Mouse (Mus musculus) lung, embryonic 14.5 days (tissue): ENCODE measurements at regions not wholly inside any gene's neighbourhood (a gene's known extent, or its start where the extent isn't known, plus 50 kb on each side); places are given as distances from the start of the nearest gene placed in this dataset.

Source experiments
- ATAC-seq: fragments of 200-750 bp; cut with Nextera tagmentation; 2 replicates; pipeline ENCODE4 v1.8.0; 2017; ENCODE audit warnings: mild to moderate bottlenecking, moderate TSS enrichment, moderate library complexity; ENCODE audit not compliant: insufficient read depth
- DNase-seq: peaks from one replicate; pipeline ENCODE4 v3.0.0-alpha.2; 2015
- H3K27ac ChIP-seq: fragments of 300-500 bp; sonication (generic); 2 replicates; pipeline ENCODE4 v1.5.1; 2014; ENCODE audit warnings: low read depth, mild to moderate bottlenecking, moderate library complexity
- H3K27me3 ChIP-seq: fragments of 300-500 bp; sonication (generic); 2 replicates; pipeline ENCODE4 v1.6.1; 2014; ENCODE audit warnings: low read length, control low read depth; ENCODE audit not compliant: insufficient read depth
- H3K36me3 ChIP-seq: fragments of 300-500 bp; sonication (generic); 2 replicates; pipeline ENCODE4 v1.6.1; 2014; ENCODE audit warnings: control low read depth; ENCODE audit not compliant: insufficient read depth
- H3K4me1 ChIP-seq: fragments of 300-500 bp; sonication (generic); 2 replicates; pipeline ENCODE4 v1.6.1; 2014; ENCODE audit warnings: antibody characterized with exemption, control low read depth; ENCODE audit not compliant: insufficient read depth
- H3K4me2 ChIP-seq: fragments of 300-500 bp; sonication (generic); 2 replicates; pipeline ENCODE4 v1.6.1; 2014; ENCODE audit warnings: mild to moderate bottlenecking
- H3K4me3 ChIP-seq: fragments of 300-500 bp; sonication (generic); 2 replicates; pipeline ENCODE4 v1.5.1; 2014; ENCODE audit warnings: low read depth, low read length
- H3K9ac ChIP-seq: fragments of 300-500 bp; sonication (generic); 2 replicates; pipeline ENCODE4 v1.6.1; 2014
- H3K9me3 ChIP-seq: fragments of 300-500 bp; sonication (generic); 2 replicates; pipeline ENCODE4 v1.6.1; 2016; ENCODE audit warnings: low read depth, low read length, control low read depth
- CTCF ChIP-seq: IDR thresholded peaks from 2 replicates; pipeline ENCODE4 v1.5.1; 2016; ENCODE audit warnings: antibody characterized with exemption, low read depth
- WGBS: fragments of 180-500 bp; shearing (Covaris S2); extraction: QIAGEN DNeasy Blood & Tissue Kit; methylation state at CpG from one replicate; pipeline ENCODE4 v1.1.7; 2014; 5-methylcytosine and 5-hydroxymethylcytosine counted together

DNA sequence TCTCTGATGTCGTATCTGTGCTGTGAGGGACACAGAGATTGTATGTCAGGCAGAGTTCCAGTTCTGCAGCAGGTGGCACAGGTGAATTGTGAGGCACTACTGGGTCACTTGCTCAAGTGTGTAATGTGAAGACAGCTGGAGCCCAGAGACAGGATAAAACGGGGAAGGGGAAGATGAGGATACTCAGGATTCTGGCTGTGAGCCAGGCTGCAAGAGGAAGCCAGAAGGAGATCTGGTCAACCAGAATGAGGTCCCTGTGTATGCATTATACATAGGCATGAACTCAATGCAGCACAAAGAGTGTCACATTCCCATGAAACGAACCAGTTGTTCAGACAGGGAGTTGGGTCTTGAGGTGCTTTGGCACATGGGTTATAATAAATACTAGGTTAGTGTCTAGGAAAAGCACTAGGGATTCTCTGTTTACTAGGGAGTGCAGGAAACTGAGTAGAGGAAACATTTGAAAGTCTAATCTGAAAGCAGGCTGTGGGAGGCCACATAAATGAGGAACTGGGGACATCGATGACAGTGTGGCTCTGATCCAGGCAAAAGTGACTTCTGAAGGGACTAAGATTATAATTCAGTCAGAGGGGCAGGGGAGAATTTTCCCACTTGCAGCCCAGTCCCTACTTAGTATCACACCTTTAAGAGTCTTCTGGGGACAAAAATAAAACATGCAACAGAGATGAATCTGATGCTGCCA, 109.9 kb upstream of the Rxfp2 start:
- Histone ChIP-seq H3K4me3 (no peak overlapping the region), H3K36me3 (no peaks in the 10 kb centered on the region), H3K27ac (no peak overlapping the region), H3K4me2 (no peak overlapping the region), H3K4me1 (no peaks in the 10 kb centered on the region), H3K9ac (no peak overlapping the region), H3K9me3 (no peaks in the 10 kb centered on the region), H3K27me3 (no peaks in the 10 kb centered on the region)
- 48% methylated on average over 4 of the region's 4 CpGs for WGBS
- TF ChIP-seq CTCF, result no peak
- DNase-seq (peak; percentile 52), ATAC-seq (no peak)

DNA sequence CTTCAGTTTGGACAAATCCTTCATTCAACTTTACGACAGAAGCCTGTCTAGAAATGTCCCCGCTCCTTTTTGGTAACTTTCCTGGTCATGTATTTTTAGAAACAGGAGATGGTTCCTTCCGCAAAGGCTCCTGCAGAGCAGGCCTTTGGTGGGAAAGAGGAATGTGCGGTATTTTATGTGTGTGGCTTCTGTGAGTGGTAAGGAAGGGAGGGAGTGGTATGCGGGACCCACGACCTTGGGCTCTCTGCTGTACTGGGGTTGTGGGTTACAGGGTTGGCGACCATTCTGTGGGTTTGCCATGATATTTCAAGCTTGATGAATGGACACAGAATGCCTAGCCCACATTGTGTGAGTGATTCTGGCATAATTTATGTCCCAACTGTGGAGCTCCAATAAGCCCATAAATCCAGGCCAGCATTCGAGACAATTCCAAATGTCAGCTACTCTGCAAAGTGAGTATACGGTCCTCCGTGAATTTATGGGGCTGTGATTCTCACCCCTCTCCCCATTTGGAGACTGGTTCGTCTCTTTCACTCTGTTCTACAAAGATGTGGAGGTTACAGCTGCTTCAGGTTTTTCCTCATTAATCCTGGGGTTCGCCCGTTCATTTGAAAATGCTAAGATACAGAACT, 109.3 kb upstream of the Rxfp2 start:
- Histone ChIP-seq H3K9me3 (no peaks in the 10 kb centered on the region), H3K36me3 (no peaks in the 10 kb centered on the region), H3K27me3 (no peaks in the 10 kb centered on the region), H3K4me2 (no peak overlapping the region), H3K4me3 (no peak overlapping the region), H3K9ac (no peak overlapping the region), H3K27ac (peak overlapping the region; percentile 7; the same call in 1 of the 2 replicates), H3K4me1 (no peaks in the 10 kb centered on the region)
- ATAC-seq (no peak), DNase-seq (peak; percentile 20)
- 41% methylated on average over 13 of the region's 13 CpGs for WGBS
- TF ChIP-seq CTCF, result no peak

DNA sequence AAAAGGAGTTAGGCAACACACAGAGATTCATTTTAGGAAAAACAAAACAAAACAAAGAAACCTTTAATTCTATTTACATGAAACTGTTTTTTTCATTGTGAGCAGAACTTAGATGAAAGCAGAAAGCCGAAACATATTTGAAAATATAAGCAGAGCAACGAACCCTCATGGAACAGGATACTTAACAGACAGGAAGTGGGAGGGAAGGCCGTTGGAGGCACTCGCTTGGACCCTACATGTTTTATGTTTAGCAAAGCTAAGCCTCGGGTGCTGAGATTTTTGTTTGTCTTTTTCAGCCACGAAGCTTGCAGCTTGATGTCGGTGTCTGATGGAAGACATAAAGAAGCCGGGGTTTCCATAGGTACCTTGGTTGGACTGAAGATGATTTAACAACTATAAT, 108.5 kb upstream of the Rxfp2 start:
- no peaks in the 10 kb centered on the region for H3K9me3 ChIP-seq
- DNase-seq (peak; percentile 50), ATAC-seq (no peak)
- H3K4me2 ChIP-seq, result no peak overlapping the region
- H3K27me3 ChIP-seq, result no peaks in the 10 kb centered on the region
- H3K36me3 ChIP-seq, result no peaks in the 10 kb centered on the region
- no peak for TF ChIP-seq CTCF
- no peak overlapping the region for H3K4me3 ChIP-seq
- WGBS, result 35% methylated on average over 8 of the region's 8 CpGs
- H3K9ac ChIP-seq, result no peak overlapping the region
- no peak overlapping the region for H3K27ac ChIP-seq
- H3K4me1 ChIP-seq, result no peaks in the 10 kb centered on the region

DNA sequence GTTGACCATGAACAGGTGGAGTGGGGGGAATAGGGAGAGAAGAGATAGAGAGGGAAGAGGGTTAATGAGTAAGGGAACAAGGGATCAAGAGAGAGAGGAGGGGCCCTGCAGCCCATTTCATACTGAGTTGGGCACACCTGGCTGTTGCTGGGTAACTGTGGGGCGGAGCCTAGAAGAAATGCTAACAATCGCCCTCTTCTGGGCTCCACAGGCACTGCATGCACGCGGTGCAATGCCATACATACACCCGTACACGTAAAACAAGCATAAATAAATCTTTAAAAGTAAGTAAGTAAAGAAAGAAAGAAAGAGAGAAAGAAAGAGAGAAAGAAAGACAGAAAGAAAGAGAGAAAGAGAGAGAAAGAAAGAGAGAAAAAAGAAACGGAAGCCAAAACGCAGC, 106.5 kb upstream of the Rxfp2 start:
- Histone ChIP-seq H3K36me3 (no peaks in the 10 kb centered on the region), H3K4me2 (no peak overlapping the region), H3K4me1 (no peaks in the 10 kb centered on the region), H3K4me3 (no peak overlapping the region), H3K9ac (no peak overlapping the region), H3K9me3 (no peaks in the 10 kb centered on the region), H3K27ac (no peak overlapping the region), H3K27me3 (no peaks in the 10 kb centered on the region)
- DNase-seq (no peak), ATAC-seq (no peak)
- 0 out of 2 replicates have a peak, but pooled peaks have one; percentile 14 for TF ChIP-seq CTCF
- 79% methylated on average over 8 of the region's 8 CpGs for WGBS

DNA sequence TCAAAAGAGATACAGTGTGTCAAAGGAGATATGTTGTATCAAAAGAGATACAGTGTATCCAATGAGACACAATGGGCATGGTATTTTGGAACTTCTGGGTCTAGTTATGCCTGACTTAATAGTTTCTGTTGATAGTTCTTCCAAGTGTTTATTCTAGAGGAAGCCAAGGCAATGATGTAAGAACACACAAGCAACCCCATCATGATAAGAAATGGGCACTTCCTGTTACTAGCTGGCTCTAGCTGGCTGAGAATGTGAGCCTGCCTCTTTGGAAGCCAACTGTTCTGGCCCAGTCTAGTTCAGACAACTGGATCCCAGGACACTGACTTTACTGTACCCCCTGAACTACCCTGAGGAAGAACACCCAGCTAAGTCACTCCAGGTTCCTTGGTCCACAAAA, 102.7 kb upstream of the Rxfp2 start:
- no peak overlapping the region for H3K27ac ChIP-seq
- DNase-seq (no peak), ATAC-seq (no peak)
- no peaks in the 10 kb centered on the region for H3K36me3 ChIP-seq
- no peak overlapping the region for H3K4me2 ChIP-seq
- H3K27me3 ChIP-seq, result no peaks in the 10 kb centered on the region
- H3K4me1 ChIP-seq, result no peaks in the 10 kb centered on the region
- H3K9ac ChIP-seq, result no peak overlapping the region
- no peak overlapping the region for H3K4me3 ChIP-seq
- TF ChIP-seq CTCF, result no peak
- H3K9me3 ChIP-seq, result no peaks in the 10 kb centered on the region

DNA sequence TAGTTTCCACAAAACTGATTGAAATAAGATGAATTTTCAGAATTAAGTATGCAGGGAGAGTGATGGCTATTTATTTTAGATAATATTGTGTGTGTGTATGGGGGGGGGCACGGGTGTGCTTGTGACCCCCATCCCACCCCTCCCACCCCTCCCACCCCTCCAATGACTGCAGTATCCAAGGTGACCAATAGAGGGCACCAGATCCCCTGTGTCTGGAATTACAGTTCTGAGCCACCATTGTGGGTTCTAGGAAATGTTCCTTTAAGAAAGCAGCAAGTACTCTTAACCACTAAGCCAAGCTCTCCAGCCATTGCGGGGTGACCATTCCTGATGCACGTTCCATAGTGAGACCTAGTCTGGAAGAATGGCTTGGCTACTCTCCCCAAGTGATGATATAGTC, 101.1 kb upstream of the Rxfp2 start:
- Histone ChIP-seq H3K27me3 (no peaks in the 10 kb centered on the region), H3K4me3 (no peak overlapping the region), H3K27ac (no peak overlapping the region), H3K4me1 (no peaks in the 10 kb centered on the region), H3K4me2 (no peak overlapping the region), H3K9ac (no peak overlapping the region), H3K9me3 (no peaks in the 10 kb centered on the region), H3K36me3 (no peaks in the 10 kb centered on the region)
- peak; percentile 48 for TF ChIP-seq CTCF
- ATAC-seq, result no peak
- 41% methylated on average over 3 of the region's 3 CpGs for WGBS
- DNase-seq, result peak; percentile 33

DNA sequence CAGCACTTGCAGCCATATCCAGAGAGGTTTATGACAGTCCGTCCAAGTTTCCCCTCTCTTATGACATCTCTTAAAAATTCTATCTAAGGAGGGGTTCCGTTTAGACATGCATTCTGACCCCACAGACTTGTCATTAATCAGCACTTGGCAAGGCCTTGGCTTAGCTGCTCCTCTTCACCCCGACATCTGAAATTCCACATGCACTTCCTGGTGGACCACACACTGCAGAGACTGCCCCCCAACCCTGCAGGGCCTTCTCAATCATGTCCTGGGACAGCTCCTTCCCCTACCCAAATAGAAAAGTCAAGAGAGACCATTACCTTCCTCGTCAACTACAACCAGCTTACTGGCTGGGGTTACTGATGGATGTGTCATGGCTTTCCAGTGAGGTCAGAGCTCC, 99.4 kb upstream of the Rxfp2 start:
- Histone ChIP-seq H3K4me2 (no peak overlapping the region), H3K36me3 (no peaks in the 10 kb centered on the region), H3K4me3 (no peak overlapping the region), H3K9ac (no peak overlapping the region), H3K4me1 (no peaks in the 10 kb centered on the region), H3K27ac (no peak overlapping the region), H3K9me3 (no peaks in the 10 kb centered on the region), H3K27me3 (no peaks in the 10 kb centered on the region)
- no peak for TF ChIP-seq CTCF
- ATAC-seq, result no peak
- no peak for DNase-seq
- WGBS, result 27% methylated on average over 4 of the region's 4 CpGs

DNA sequence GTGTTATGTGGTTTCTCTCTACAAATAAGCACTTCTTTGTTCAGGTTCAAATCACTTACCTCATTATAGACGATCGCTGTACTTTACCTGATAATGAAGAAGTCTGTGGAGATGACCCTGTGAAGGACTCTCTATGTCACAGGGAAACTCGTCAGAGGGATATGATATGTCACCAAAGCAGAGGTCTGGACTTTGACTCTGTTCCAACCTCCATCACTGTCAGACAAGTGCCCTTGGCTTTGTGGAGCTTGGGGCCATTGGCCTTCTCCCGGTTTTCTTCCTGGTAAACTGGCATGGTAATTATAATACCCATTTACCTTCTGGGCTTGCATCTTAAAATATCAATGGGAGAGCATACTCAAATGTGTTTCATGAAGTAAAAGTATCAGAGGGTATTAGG, 98.1 kb upstream of the Rxfp2 start:
- Histone ChIP-seq H3K27me3 (no peaks in the 10 kb centered on the region), H3K27ac (no peak overlapping the region), H3K4me2 (no peak overlapping the region), H3K36me3 (no peaks in the 10 kb centered on the region), H3K9me3 (no peaks in the 10 kb centered on the region), H3K9ac (no peak overlapping the region), H3K4me3 (no peak overlapping the region), H3K4me1 (no peaks in the 10 kb centered on the region)
- WGBS, result 82% methylated on average over 4 of the region's 4 CpGs
- ATAC-seq (no peak), DNase-seq (no peak)
- TF ChIP-seq CTCF, result no peak
